Mouse (Mus musculus) neural tube, embryonic 11.5 days (tissue): Measurements from ENCODE around the gene Hivep1. TPM values are rescaled to one million over a fixed set of nuclear protein-coding genes. Genes with fewer than 3 reads are reported as not detected.

ENCODE experiments used
- ATAC-seq: fragments of 200-750 bp; cut with Nextera tagmentation; 2 replicates; pipeline ENCODE4 v1.8.0; 2017; ENCODE audit warnings: moderate number of reproducible peaks, mild to moderate bottlenecking, moderate TSS enrichment, moderate library complexity; ENCODE audit not compliant: insufficient read depth, low FRiP score, low TSS enrichment
- DNase-seq: peaks from one replicate; pipeline ENCODE4 v3.0.0-alpha.2; 2015; ENCODE audit warnings: low spot score
- H3K27ac ChIP-seq: fragments of 300-500 bp; sonication (generic); 2 replicates; pipeline ENCODE4 v1.5.1; 2014; ENCODE audit warnings: low read depth, mild to moderate bottlenecking, low read length
- H3K27me3 ChIP-seq: fragments of 300-500 bp; sonication (generic); 2 replicates; pipeline ENCODE4 v1.6.1; 2014; ENCODE audit warnings: mild to moderate bottlenecking, low read length, mixed read lengths; ENCODE audit not compliant: control insufficient read depth, insufficient read depth
- H3K36me3 ChIP-seq: fragments of 300-500 bp; sonication (generic); 2 replicates; pipeline ENCODE4 v1.6.1; 2014; ENCODE audit warnings: mild to moderate bottlenecking, low read length, moderate library complexity, mixed read lengths; ENCODE audit not compliant: control insufficient read depth, insufficient read depth
- H3K4me1 ChIP-seq: fragments of 300-500 bp; sonication (generic); 2 replicates; pipeline ENCODE4 v1.6.1; 2014; ENCODE audit warnings: low read length, mixed read lengths; ENCODE audit not compliant: control insufficient read depth, insufficient read depth
- H3K4me2 ChIP-seq: fragments of 300-500 bp; sonication (generic); 2 replicates; pipeline ENCODE4 v1.6.1; 2014; ENCODE audit warnings: low read depth, mild to moderate bottlenecking, moderate library complexity
- H3K4me3 ChIP-seq: fragments of 300-500 bp; sonication (generic); 2 replicates; pipeline ENCODE4 v1.5.1; 2014; ENCODE audit warnings: low read depth, low read length
- H3K9ac ChIP-seq: fragments of 300-500 bp; sonication (generic); 2 replicates; pipeline ENCODE4 v1.6.1; 2014; ENCODE audit warnings: mild to moderate bottlenecking, low read length
- H3K9me3 ChIP-seq: fragments of 300-500 bp; sonication (generic); 2 replicates; pipeline ENCODE4 v1.6.1; 2016; ENCODE audit warnings: low read length; ENCODE audit not compliant: control insufficient read depth
- WGBS: fragments of 180-500 bp; shearing (Covaris S2); extraction: QIAGEN DNeasy Blood & Tissue Kit; methylation state at CpG from one replicate; pipeline ENCODE4 v1.1.7; 2014; 5-methylcytosine and 5-hydroxymethylcytosine counted together
- polyA plus RNA-seq: library from polyadenylated mRNA; unstranded; fragments of >200 nt; fragmentation: Nextera tagmentation; extraction: Ambion mirVana; gene quantifications from 2 replicates; pipeline ENCODE4 v1.2.1, GENCODE M21; 2014

Gene Hivep1
- polyA plus RNA-seq, 1 experiment from 2014 or later, result 13.0 TPM

GRCm38 (mm10) chr13:42150462-42151127, 98.8 kb downstream of the Hivep1 start:
- H3K27ac ChIP-seq, result no peak overlapping the region
- H3K36me3 ChIP-seq, result no peaks in the 10 kb centered on the region
- H3K9me3 ChIP-seq, result no peaks in the 10 kb centered on the region
- no peak overlapping the region for H3K4me3 ChIP-seq
- ATAC-seq, result no peak
- DNase-seq, result no peak
- H3K4me2 ChIP-seq, result no peak overlapping the region
- WGBS, result 74% methylated on average over 9 of the region's 9 CpGs
- H3K27me3 ChIP-seq, result no peaks in the 10 kb centered on the region
- peaks cover 14% of the 10 kb centered on the region for H3K4me1 ChIP-seq
- no peak overlapping the region for H3K9ac ChIP-seq

DNA sequence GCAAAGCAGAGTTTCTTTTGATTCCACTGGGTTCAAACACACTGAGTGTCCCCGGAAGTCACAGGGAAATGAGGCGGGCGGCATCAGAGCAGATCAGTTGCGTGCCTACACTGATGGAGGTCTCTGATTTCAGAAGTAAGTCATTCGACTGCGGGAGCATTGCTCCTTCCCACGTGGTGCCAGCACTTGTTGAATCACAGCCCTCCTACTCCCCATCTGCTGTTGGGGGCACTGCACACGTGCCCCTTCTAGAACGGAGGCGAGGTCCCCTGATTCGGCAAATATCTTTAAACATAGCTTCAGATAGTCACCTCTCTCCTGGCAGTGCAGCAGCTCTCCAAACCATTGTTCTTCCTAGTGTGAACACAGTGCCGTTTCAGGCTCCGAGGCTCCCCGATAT, 106.4 kb downstream of the Hivep1 start:
- Histone ChIP-seq H3K4me1 (no peaks in the 10 kb centered on the region), H3K27ac (no peak overlapping the region), H3K36me3 (peaks cover 7% of the 10 kb centered on the region), H3K27me3 (no peaks in the 10 kb centered on the region), H3K4me2 (no peak overlapping the region), H3K4me3 (no peak overlapping the region), H3K9ac (no peak overlapping the region), H3K9me3 (no peaks in the 10 kb centered on the region)
- DNase-seq (no peak), ATAC-seq (no peak)
- WGBS, result 95% methylated on average over 14 of the region's 14 CpGs

- Histone ChIP-seq H3K27ac (no peak overlapping the region), H3K27me3 (no peaks in the 10 kb centered on the region), H3K9me3 (no peaks in the 10 kb centered on the region), H3K9ac (no peak overlapping the region), H3K36me3 (peaks cover 7% of the 10 kb centered on the region), H3K4me3 (no peak overlapping the region), H3K4me1 (no peaks in the 10 kb centered on the region), H3K4me2 (no peak overlapping the region)
- no peak for DNase-seq
- WGBS, result 75% methylated on average over 14 of the region's 14 CpGs
- ATAC-seq, result no peak
These were observed 107.8 kb downstream of the Hivep1 start for GRCm38 (mm10) chr13:42159416-42160185.

DNA sequence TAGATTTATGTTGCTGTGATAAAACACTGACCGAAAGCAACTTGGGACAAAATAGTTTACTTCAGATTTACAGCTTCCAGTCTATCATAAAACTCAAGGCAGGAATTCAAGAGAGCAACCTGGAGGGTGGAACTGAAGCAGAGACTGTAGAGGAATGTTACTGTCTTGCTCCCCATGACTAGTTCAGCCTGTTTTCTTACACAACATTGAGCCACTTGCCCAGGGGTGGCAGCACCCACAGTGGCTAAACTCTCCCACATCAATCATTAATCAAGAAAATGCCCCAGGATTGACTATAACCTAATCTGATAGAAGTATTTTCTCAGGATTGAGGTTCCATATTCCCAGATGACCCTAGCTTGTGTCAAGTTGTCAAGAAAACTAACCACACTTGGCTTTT, 119.0 kb downstream of the Hivep1 start:
- Histone ChIP-seq H3K27ac (no peak overlapping the region), H3K4me1 (no peaks in the 10 kb centered on the region), H3K36me3 (0 out of 2 replicates have a peak, but pooled peaks cover 2% of the 10 kb centered on the region), H3K4me3 (no peak overlapping the region), H3K9ac (no peak overlapping the region), H3K4me2 (no peak overlapping the region), H3K27me3 (no peaks in the 10 kb centered on the region), H3K9me3 (no peaks in the 10 kb centered on the region)
- no peak for ATAC-seq
- WGBS, result 97% methylated on average over 1 of the region's 1 CpGs
- no peak for DNase-seq

DNA sequence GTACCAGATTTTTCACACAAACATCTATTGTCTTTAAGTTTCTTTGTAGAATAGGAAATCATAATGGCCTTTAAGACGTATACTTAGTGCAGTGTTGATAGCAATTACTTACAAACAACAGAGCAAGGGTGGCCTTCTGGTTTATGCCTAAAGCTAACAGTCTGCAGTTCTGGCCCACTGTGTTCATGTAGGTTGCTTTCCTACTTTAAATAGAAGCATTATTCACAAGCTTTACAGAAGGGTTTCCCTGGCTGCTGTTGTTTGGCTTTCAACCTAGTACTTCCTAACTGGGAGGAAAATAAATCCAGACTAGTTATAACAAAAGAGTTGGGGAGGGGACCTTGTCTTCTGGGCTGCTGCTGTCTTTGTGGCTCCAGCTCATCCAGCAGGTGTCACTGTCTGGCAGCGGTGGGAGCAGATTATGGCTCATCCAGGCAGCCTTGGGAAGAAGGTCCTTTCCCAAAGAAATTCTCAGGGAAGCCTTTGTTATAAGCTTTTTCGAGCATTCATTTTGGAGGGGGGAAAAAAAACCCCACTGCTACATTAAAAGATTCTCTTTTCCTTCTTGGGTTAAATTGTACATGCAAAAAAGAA, 123.1 kb downstream of the Hivep1 start:
- no peaks in the 10 kb centered on the region for H3K27me3 ChIP-seq
- WGBS, result 49% methylated on average over 3 of the region's 3 CpGs
- H3K4me1 ChIP-seq, result no peaks in the 10 kb centered on the region
- H3K4me3 ChIP-seq, result no peak overlapping the region
- no peak overlapping the region for H3K4me2 ChIP-seq
- H3K36me3 ChIP-seq, result 0 out of 2 replicates have a peak, but pooled peaks cover 2% of the 10 kb centered on the region
- H3K9ac ChIP-seq, result no peak overlapping the region
- ATAC-seq (no peak), DNase-seq (peak; percentile 54)
- no peak overlapping the region for H3K27ac ChIP-seq
- no peaks in the 10 kb centered on the region for H3K9me3 ChIP-seq

DNA sequence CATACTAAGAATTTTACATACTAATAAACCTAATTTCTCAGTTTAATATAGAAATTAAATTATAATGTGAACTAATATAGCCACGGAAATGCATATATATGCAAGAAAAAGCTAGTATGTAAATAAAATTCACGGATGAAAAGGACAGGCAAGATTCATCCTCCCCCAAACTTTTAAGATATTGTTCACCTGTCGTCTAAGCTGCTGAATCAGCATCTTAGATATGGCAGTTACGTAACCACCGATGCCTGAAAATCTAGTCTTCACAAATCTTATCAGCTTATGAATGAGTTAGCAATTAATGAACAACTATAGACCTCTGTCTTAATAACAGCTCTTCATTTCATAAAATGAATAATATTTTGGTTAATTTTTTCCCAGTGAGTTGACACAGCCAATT, 130.8 kb downstream of the Hivep1 start:
- no peaks in the 10 kb centered on the region for H3K27me3 ChIP-seq
- H3K36me3 ChIP-seq, result peaks cover 6% of the 10 kb centered on the region; the same call in 1 of the 2 replicates
- H3K4me2 ChIP-seq, result no peak overlapping the region
- DNase-seq (no peak), ATAC-seq (no peak)
- 94% methylated on average over 5 of the region's 5 CpGs for WGBS
- no peaks in the 10 kb centered on the region for H3K9me3 ChIP-seq
- H3K4me3 ChIP-seq, result no peak overlapping the region
- no peak overlapping the region for H3K9ac ChIP-seq
- no peaks in the 10 kb centered on the region for H3K4me1 ChIP-seq
- no peak overlapping the region for H3K27ac ChIP-seq

DNA sequence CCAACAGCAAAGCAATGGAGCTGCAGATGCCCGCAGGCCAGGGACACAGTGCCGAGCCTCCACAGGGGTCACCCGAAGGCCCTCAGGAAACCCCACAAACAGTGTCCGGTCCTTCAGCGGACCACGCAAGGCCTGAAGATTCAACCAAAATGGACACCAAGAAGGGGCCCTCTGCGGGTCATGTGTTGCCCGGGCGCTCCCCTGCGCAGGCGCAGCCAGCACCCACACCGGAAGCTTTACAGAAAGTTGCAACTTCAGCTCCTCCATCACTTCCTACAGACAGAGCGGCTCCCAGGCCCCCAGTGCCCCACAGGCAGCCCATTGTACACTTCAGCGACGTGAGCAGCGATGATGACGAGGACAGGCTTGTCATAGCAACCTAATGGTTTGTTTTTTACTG, 132.3 kb downstream of the Hivep1 start:
- no peak overlapping the region for H3K4me2 ChIP-seq
- WGBS, result 94% methylated on average over 17 of the region's 17 CpGs
- peaks cover 6% of the 10 kb centered on the region; the same call in 1 of the 2 replicates for H3K36me3 ChIP-seq
- no peaks in the 10 kb centered on the region for H3K27me3 ChIP-seq
- no peaks in the 10 kb centered on the region for H3K9me3 ChIP-seq
- no peaks in the 10 kb centered on the region for H3K4me1 ChIP-seq
- H3K27ac ChIP-seq, result no peak overlapping the region
- no peak for ATAC-seq
- DNase-seq, result no peak
- H3K4me3 ChIP-seq, result no peak overlapping the region
- H3K9ac ChIP-seq, result no peak overlapping the region

DNA sequence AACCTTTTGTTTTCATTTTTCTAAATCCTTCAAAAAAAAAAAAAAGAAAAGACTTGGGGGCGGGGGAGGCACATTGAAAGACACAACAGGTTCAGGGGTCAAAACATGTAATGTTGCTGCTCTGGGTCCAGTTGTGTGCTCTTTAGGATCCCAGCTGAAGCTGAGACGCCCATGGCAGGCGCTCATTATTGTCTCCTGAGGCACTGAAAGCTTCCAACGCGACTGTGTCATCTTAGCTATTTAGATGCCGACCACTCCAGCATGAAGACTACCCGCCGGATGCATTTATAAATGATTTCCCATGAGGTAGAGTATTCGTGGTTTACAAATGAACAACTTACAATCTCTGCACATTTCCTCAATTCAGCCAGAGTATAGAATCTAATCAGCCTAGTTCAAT, 141.2 kb downstream of the Hivep1 start:
- Histone ChIP-seq H3K9ac (no peak overlapping the region), H3K4me2 (no peak overlapping the region), H3K27ac (no peak overlapping the region), H3K4me3 (no peak overlapping the region), H3K9me3 (no peaks in the 10 kb centered on the region), H3K4me1 (no peaks in the 10 kb centered on the region), H3K27me3 (no peaks in the 10 kb centered on the region), H3K36me3 (no peaks in the 10 kb centered on the region)
- DNase-seq (no peak), ATAC-seq (no peak)
- 35% methylated on average over 9 of the region's 9 CpGs for WGBS
